Mouse (Mus musculus) forebrain, embryonic 15.5 days (tissue): ENCODE measurements around the gene B4galt1. TPM values are rescaled to one million over a fixed set of nuclear protein-coding genes. Genes with fewer than 3 reads are reported as not detected.

ENCODE experiments used
- ATAC-seq: fragments of 200-750 bp; cut with Nextera tagmentation; replicated peaks from 2 replicates; pipeline ENCODE4 v1.8.0; 2017; ENCODE audit warnings: mild to moderate bottlenecking, moderate TSS enrichment, moderate library complexity
- H3K27ac ChIP-seq: fragments of 300-500 bp; sonication (generic); replicated peaks from 2 replicates; pipeline ENCODE4 v1.5.1; 2015; ENCODE audit warnings: mild to moderate bottlenecking, inconsistent platforms
- H3K27me3 ChIP-seq: fragments of 300-500 bp; sonication (generic); 2 replicates; pipeline ENCODE4 v1.6.1; 2015; ENCODE audit warnings: inconsistent platforms
- H3K36me3 ChIP-seq: fragments of 300-500 bp; sonication (generic); 2 replicates; pipeline ENCODE4 v1.6.1; 2015; ENCODE audit warnings: mild to moderate bottlenecking, inconsistent platforms
- H3K4me1 ChIP-seq: fragments of 300-500 bp; sonication (generic); 2 replicates; pipeline ENCODE4 v1.6.1; 2015; ENCODE audit warnings: inconsistent platforms
- H3K4me2 ChIP-seq: fragments of 300-500 bp; sonication (generic); replicated peaks from 2 replicates; pipeline ENCODE4 v1.6.1; 2015; ENCODE audit warnings: mild to moderate bottlenecking, inconsistent platforms
- H3K4me3 ChIP-seq: fragments of 300-500 bp; sonication (generic); 2 replicates; pipeline ENCODE4 v1.5.1; 2015; ENCODE audit warnings: mild to moderate bottlenecking, inconsistent platforms
- H3K9ac ChIP-seq: fragments of 300-500 bp; sonication (generic); replicated peaks from 2 replicates; pipeline ENCODE4 v1.6.1; 2015; ENCODE audit warnings: mild to moderate bottlenecking, inconsistent platforms
- H3K9me3 ChIP-seq: fragments of 300-500 bp; sonication (generic); 2 replicates; pipeline ENCODE4 v1.6.1; 2016; ENCODE audit warnings: inconsistent platforms
- WGBS: fragments of 180-500 bp; shearing (Covaris S2); methylation state at CpG from one replicate; pipeline ENCODE4 v1.1.7; 2015; ENCODE audit warnings: mixed read lengths; 5-methylcytosine and 5-hydroxymethylcytosine counted together
- polyA plus RNA-seq: library from polyadenylated mRNA; unstranded; fragments of >200 nt; fragmentation: Nextera tagmentation; extraction: Ambion mirVana; gene quantifications from 2 replicates; pipeline ENCODE4 v1.2.1, GENCODE M21; 2015

B4galt1 gene
- polyA plus RNA-seq, 1 experiment from 2014 or later, result 7.3 TPM

- Histone ChIP-seq H3K4me3 (no peak overlapping the region), H3K27me3 (no peaks in the 10 kb centered on the region), H3K36me3 (no peaks in the 10 kb centered on the region), H3K27ac (no peak overlapping the region), H3K9ac (no peak overlapping the region), H3K9me3 (no peaks in the 10 kb centered on the region), H3K4me2 (no peak overlapping the region), H3K4me1 (peaks cover 1% of the 10 kb centered on the region; the same call in 1 of the 2 replicates)
- no peak for ATAC-seq
- WGBS, result 92% methylated on average over 3 of the region's 3 CpGs
Observed at GRCm38 (mm10) chr4:40863340-40863739, 9.5 kb upstream of the B4galt1 start.

- no peak overlapping the region for H3K9ac ChIP-seq
- no peaks in the 10 kb centered on the region for H3K27me3 ChIP-seq
- no peaks in the 10 kb centered on the region for H3K9me3 ChIP-seq
- no peak overlapping the region for H3K27ac ChIP-seq
- no peaks in the 10 kb centered on the region for H3K4me1 ChIP-seq
- no peak overlapping the region for H3K4me2 ChIP-seq
- 81% methylated on average over 3 of the region's 3 CpGs for WGBS
- ATAC-seq, result no peak
- H3K36me3 ChIP-seq, result no peaks in the 10 kb centered on the region
- no peak overlapping the region for H3K4me3 ChIP-seq
Observed at GRCm38 (mm10) chr4:40861131-40861530, 7.3 kb upstream of the B4galt1 start.

DNA sequence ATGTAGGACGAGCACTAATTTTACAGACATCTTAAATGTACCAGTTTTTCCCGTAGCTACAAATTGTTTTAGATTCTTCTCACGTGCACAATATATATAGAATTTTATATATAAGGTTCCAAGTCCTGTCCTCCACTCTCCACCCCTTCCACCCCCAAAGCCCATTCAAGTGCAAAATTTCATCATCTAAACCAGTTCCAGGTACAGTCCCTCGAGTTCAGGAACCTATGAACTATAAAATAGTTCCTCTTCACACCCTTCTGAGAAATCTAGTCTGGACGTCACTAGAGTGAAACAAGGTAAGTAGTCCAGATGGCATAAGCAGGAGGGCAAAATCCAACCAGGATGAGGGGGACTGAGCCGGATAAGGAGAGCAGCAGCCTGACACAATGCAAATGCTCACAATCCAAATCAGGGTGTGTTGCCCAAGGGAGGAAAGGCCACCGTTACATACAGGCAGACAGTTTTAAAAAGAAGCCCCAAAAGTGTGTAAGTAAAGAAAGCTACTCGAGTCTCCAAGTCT is 4.1 kb upstream of the B4galt1 start:
- H3K27me3 ChIP-seq, result no peaks in the 10 kb centered on the region
- H3K27ac ChIP-seq, result no peak overlapping the region
- no peaks in the 10 kb centered on the region for H3K36me3 ChIP-seq
- H3K9me3 ChIP-seq, result no peaks in the 10 kb centered on the region
- ATAC-seq, result no peak
- H3K4me1 ChIP-seq, result peaks cover 11% of the 10 kb centered on the region
- H3K4me3 ChIP-seq, result no peak overlapping the region
- H3K4me2 ChIP-seq, result no peak overlapping the region
- H3K9ac ChIP-seq, result no peak overlapping the region
- whole genome bisulfite sequencing, result 82% methylated on average over 8 of the region's 8 CpGs

DNA sequence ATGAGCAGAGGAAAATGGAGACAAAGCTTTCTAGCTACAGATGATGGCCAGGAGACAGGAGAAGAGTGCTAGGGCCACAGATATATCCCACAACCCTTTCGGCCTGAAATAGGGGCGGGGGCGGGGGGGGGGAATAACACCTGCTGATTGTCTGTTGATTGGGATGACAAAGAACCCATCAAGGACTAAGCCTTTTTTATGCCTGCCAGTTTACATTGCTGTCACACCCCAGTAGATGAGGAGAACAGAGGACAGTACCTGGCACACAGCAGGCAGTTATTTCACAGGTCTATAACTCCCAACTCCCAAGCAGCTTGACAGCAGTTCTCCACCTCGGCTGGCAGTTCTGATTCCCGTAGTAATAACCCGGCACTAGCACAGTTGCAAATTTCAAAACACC is 2.8 kb upstream of the B4galt1 start:
- Histone ChIP-seq H3K36me3 (no peaks in the 10 kb centered on the region), H3K27me3 (no peaks in the 10 kb centered on the region), H3K9ac (no peak overlapping the region), H3K4me2 (no peak overlapping the region), H3K27ac (no peak overlapping the region), H3K9me3 (no peaks in the 10 kb centered on the region), H3K4me1 (peaks cover 24% of the 10 kb centered on the region), H3K4me3 (no peak overlapping the region)
- ATAC-seq, result no peak
- WGBS, result 73% methylated on average over 6 of the region's 6 CpGs

GRCm38 (mm10) chr4:40854387-40854933 is 655 bp upstream of the B4galt1 start:
- peak overlapping the region; percentile 73 for H3K9ac ChIP-seq
- no peaks in the 10 kb centered on the region for H3K27me3 ChIP-seq
- H3K9me3 ChIP-seq, result no peaks in the 10 kb centered on the region
- peak overlapping the region; percentile 79 for H3K4me3 ChIP-seq
- H3K36me3 ChIP-seq, result no peaks in the 10 kb centered on the region
- ATAC-seq, result peak; percentile 4; the same call in 1 of the 2 replicates
- H3K4me2 ChIP-seq, result peak overlapping the region; percentile 73
- H3K27ac ChIP-seq, result peak overlapping the region; percentile 81
- H3K4me1 ChIP-seq, result peaks cover 36% of the 10 kb centered on the region
- 15% methylated on average over 18 of the region's 18 CpGs for WGBS

GRCm38 (mm10) chr4:40852861-40853564 is 792 bp downstream of the B4galt1 start:
- under 1% methylated on average over 20 of the region's 20 CpGs for WGBS
- Histone ChIP-seq H3K27ac (peak overlapping the region; percentile 81), H3K36me3 (no peaks in the 10 kb centered on the region), H3K4me1 (peaks cover 40% of the 10 kb centered on the region), H3K27me3 (no peaks in the 10 kb centered on the region), H3K9ac (peak overlapping the region; percentile 73), H3K4me3 (peak overlapping the region; percentile 79), H3K4me2 (peak overlapping the region; percentile 73), H3K9me3 (no peaks in the 10 kb centered on the region)
- no peak for ATAC-seq

DNA sequence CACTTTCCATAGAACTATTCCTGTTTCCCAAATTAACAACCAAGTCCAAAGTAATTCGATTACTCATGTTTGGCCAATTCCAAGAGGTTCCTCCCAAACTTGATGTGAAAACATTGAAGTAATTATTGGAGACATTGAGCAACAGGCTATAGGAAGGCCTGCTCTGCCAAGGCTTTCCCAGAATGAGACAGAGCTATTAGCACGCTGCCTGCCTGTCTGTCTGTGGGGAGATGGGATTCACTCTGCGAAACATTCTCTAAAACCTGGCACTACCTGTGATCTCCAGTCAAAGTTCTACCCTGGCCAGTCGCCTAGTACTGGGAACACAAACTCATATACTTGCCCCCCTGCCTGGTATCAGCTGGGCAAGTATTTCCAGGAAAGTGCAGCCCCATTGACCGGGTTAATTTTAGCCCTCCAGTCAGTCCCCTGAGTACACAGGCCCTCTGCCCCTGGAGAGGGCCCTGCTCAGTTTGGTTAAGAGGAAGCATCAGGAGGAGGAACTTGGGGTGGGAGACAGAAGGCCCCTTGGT is 1.5 kb downstream of the B4galt1 start:
- no peak overlapping the region for H3K27ac ChIP-seq
- no peaks in the 10 kb centered on the region for H3K36me3 ChIP-seq

GRCm38 (mm10) chr4:40851763-40852248 is 2.0 kb downstream of the B4galt1 start:
- H3K27ac ChIP-seq, result no peak overlapping the region
- peak overlapping the region; percentile 73; the same call in 1 of the 2 replicates for H3K4me2 ChIP-seq
- 48% methylated on average over 4 of the region's 4 CpGs for WGBS
- H3K9me3 ChIP-seq, result no peaks in the 10 kb centered on the region
- no peaks in the 10 kb centered on the region for H3K27me3 ChIP-seq
- peaks cover 41% of the 10 kb centered on the region for H3K4me1 ChIP-seq
- H3K4me3 ChIP-seq, result no peak overlapping the region
- no peak overlapping the region for H3K9ac ChIP-seq
- ATAC-seq, result no peak
- H3K36me3 ChIP-seq, result no peaks in the 10 kb centered on the region

More for the DNA sequence above, 1.5 kb downstream of the B4galt1 start:
- no peak for ATAC-seq
- no peaks in the 10 kb centered on the region for H3K9me3 ChIP-seq
- 0 out of 2 replicates have a peak overlapping the region, but pooled peaks have one; percentile 73 for H3K9ac ChIP-seq
- no peaks in the 10 kb centered on the region for H3K27me3 ChIP-seq
- H3K4me1 ChIP-seq, result peaks cover 41% of the 10 kb centered on the region
- peak overlapping the region; percentile 79 for H3K4me3 ChIP-seq
- H3K4me2 ChIP-seq, result peak overlapping the region; percentile 73
- 37% methylated on average over 5 of the region's 5 CpGs for WGBS

DNA sequence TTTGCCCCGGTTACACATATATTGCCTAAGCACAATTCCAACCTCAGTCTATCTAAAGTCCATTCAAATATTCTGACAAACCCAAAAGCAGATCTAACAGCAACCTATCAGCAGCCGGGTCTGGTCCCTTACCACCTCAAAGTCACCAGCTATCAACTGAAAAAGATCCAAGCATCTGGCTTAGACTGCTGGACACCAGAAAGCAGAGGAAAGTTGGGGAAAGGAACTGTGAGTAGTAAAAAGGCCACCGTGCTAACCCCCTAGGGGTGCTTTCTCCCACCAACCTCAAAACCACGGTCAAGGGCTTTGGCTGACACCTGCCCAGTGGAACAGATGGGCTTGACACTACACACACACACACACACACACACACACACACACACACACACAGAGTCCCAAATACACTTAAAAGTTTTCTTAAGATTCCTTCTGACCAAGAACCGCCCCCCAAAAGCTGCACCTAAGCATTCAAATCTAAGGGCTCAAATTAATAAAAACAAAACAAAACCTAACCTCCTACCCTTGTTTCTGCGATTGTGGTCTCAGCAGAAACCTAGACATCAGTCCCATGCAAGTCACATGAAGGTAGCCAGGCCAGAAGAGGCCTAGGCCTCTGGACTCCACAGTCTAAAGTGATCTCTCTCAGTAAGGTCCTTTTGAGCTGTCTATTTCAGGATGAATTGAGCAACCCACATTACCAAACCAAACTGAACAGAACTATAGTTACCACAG is 2.6 kb downstream of the B4galt1 start:
- Histone ChIP-seq H3K4me3 (no peak overlapping the region), H3K36me3 (no peaks in the 10 kb centered on the region), H3K9me3 (no peaks in the 10 kb centered on the region), H3K4me1 (peaks cover 41% of the 10 kb centered on the region), H3K4me2 (0 out of 2 replicates have a peak overlapping the region, but pooled peaks have one; percentile 73), H3K9ac (no peak overlapping the region), H3K27ac (no peak overlapping the region), H3K27me3 (no peaks in the 10 kb centered on the region)
- 85% methylated on average over 6 of the region's 6 CpGs for WGBS
- no peak for ATAC-seq

GRCm38 (mm10) chr4:40850582-40850981 is 3.2 kb downstream of the B4galt1 start:
- Histone ChIP-seq H3K36me3 (no peaks in the 10 kb centered on the region), H3K9me3 (no peaks in the 10 kb centered on the region), H3K27me3 (no peaks in the 10 kb centered on the region), H3K27ac (no peak overlapping the region), H3K9ac (no peak overlapping the region), H3K4me3 (no peak overlapping the region), H3K4me1 (peaks cover 41% of the 10 kb centered on the region), H3K4me2 (no peak overlapping the region)
- ATAC-seq, result no peak
- 93% methylated on average over 5 of the region's 5 CpGs for WGBS

GRCm38 (mm10) chr4:40849518-40849917 is 4.3 kb downstream of the B4galt1 start:
- no peak overlapping the region for H3K4me3 ChIP-seq
- 86% methylated on average over 3 of the region's 3 CpGs for WGBS
- ATAC-seq, result no peak
- H3K27ac ChIP-seq, result no peak overlapping the region
- no peaks in the 10 kb centered on the region for H3K27me3 ChIP-seq
- H3K4me2 ChIP-seq, result no peak overlapping the region
- H3K9ac ChIP-seq, result no peak overlapping the region
- no peaks in the 10 kb centered on the region for H3K36me3 ChIP-seq
- H3K4me1 ChIP-seq, result peaks cover 45% of the 10 kb centered on the region
- no peaks in the 10 kb centered on the region for H3K9me3 ChIP-seq

DNA sequence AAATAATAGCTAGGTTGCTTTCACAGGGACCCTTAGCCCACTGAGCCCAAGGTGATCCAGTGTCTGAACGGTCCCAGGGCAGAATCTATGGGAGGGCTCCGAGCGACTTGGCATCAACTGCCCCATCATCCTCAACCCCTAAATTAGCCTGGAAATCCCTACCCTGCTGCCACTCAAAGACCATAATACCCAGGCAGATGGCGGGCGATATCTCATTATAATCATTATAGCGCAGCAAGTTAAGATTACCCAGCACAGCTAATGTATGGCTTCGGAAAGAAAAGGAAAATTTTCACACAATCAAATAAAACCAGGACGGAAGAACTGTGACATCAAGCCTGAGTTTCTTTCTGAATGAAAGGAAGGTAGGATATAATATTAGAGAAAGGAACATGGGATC is 5.6 kb downstream of the B4galt1 start:
- H3K4me2 ChIP-seq, result no peak overlapping the region
- H3K4me3 ChIP-seq, result no peak overlapping the region
- H3K9ac ChIP-seq, result no peak overlapping the region
- 0 out of 2 replicates have a peak overlapping the region, but pooled peaks have one; percentile 2 for H3K27ac ChIP-seq
- H3K27me3 ChIP-seq, result no peaks in the 10 kb centered on the region
- WGBS, result 60% methylated on average over 8 of the region's 8 CpGs
- peaks cover 51% of the 10 kb centered on the region for H3K4me1 ChIP-seq
- no peaks in the 10 kb centered on the region for H3K36me3 ChIP-seq
- H3K9me3 ChIP-seq, result no peaks in the 10 kb centered on the region
- no peak for ATAC-seq
